Mouse (Mus musculus) stomach, postnatal 0 days (tissue): ENCODE measurements around the gene Deaf1.

Experiments used
- CTCF ChIP-seq: IDR thresholded peaks from 2 replicates; pipeline ENCODE4 v1.5.1; 2016; ENCODE audit warnings: antibody characterized with exemption, low read depth, mild to moderate bottlenecking, moderate library complexity
- EP300 ChIP-seq: optimal IDR thresholded peaks from 2 replicates; pipeline ENCODE3; 2016; ENCODE audit warnings: antibody characterized with exemption

- TF ChIP-seq CTCF (no peak), EP300 (no peak)
Observed at GRCm38 (mm10) chr7:141363752-141364125, 36.2 kb upstream of the Deaf1 start.
